Mouse (Mus musculus) B cell, adult 67 days (primary cell): ENCODE data around the gene Rbm45. TPM values are rescaled to one million over a fixed set of nuclear protein-coding genes. Genes with fewer than 3 reads are reported as not detected.

Experiments used
- total RNA-seq, 2 experiments: library from RNA; stranded (reverse); gene quantifications; 4 replicates each; pipeline ENCODE4 v1.2.4; 2023

The Rbm45 gene
- 10 to 100 TPM; 36.8 to 39.2 TPM for total RNA-seq

DNA sequence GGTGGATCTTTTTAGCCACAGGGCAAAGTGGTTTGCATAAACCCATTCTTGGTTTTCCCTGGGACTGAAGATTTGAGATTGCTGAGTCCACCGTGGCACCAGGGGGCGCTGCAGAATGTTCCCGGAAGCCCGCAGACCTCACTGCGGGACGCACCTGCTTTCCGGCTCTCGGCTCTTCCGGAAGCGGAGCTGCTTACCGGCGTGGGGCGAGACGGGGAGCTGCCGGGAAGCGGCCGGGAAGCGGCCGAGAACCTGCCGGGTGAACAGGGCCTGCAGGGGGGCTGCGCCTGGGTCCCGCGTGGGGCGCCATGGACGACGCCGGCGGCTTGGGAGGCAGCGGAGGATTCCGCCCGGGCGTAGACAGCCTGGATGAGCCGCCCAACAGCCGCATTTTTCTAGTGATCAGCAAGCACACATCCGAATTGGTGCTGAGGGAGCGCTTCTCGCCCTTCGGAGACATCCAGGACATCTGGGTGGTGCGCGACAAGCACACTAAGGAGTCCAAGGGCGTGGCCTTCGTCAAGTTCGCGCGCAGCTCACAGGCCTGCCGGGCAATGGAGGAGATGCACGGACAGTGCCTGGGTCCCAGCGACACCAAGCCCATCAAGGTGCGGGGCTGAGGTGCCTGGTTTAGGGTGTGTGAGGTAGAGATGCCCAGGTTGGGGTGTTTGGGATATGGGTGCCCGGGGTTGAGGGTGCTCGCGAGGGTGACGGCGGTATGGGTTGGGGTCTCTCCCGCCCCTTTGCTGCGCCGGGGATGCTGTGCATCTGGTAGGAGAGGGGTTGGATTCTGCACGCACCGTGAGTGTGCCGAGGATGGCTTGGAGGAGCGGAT is at the start of gene Rbm45:
TSS of gene Rbm45 (plus strand) at position 164 of the 835 bp plus-strand sequence.

DNA sequence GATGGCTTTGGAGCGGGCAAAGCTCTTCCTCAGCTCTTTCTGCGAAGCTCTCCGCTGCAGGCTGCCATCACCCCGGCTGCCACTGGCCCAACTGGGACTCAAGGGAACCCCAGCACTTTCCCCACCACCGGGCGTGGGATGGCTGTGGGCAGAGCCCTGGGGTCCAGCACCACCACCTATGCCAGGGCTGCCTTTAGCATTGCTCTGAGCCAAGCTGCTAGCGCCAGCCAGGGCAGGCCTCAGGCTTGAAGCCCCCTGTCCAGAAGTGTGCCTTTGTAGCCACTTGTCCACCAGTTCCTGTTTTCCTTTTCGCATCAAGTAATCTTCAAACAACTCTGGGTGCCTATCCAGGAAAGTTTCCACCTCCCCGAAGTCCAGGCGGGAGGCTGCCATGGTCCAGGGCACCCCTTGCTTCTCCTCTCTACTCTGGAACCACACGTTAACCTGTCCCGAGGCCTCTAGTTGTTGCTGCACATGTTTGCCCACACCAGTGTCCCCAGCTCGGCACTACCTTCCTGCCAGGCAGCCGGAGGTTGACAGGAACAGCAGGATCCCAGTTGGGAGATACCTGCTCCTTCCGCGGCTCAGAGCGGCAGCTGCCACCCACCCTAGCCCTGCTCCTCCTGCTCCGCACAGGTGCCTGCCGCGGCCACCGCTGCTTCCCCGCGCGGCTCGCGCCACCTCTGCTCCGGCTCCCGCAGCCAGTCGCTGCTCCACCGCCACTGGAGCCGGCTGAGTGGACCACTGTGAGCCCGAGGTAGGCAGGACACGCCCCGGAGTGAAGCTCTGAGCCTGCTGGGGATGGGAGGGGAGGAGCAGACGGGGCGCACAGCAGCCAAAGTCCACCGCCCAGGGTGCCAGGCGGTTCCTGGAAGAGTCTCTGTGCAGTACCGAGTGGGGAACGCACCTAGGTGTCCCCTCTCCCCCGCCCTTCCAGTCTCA is 31.3 kb upstream of the Rbm45 start, which contains the start of gene Pde11a:
TSS of gene Pde11a (minus strand) at position 560 of the 942 bp plus-strand sequence.

DNA sequence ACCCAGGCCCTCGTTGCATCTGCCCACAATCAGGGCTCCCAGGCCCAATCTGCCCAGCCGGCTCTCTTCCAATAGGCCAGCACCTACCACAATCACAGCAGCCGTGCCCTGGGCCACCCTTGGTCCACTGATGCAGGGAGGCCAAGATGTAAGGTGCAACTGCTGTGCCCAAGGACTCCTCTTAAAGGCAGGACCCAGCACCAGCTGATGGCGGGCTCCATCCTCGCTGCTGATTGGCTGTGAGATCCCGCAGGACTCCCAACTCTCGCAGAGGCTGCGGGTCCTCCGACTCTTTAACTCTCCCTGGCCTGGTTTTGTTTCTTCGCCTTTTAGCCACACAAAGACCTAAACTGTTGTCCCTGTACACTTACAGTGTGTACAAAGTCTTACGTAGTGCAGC is 9.6 kb upstream of the Rbm45 start, which contains the start of gene Cyct:
TSS of gene Cyct (minus strand) at position 225 of the 400 bp plus-strand sequence.

DNA sequence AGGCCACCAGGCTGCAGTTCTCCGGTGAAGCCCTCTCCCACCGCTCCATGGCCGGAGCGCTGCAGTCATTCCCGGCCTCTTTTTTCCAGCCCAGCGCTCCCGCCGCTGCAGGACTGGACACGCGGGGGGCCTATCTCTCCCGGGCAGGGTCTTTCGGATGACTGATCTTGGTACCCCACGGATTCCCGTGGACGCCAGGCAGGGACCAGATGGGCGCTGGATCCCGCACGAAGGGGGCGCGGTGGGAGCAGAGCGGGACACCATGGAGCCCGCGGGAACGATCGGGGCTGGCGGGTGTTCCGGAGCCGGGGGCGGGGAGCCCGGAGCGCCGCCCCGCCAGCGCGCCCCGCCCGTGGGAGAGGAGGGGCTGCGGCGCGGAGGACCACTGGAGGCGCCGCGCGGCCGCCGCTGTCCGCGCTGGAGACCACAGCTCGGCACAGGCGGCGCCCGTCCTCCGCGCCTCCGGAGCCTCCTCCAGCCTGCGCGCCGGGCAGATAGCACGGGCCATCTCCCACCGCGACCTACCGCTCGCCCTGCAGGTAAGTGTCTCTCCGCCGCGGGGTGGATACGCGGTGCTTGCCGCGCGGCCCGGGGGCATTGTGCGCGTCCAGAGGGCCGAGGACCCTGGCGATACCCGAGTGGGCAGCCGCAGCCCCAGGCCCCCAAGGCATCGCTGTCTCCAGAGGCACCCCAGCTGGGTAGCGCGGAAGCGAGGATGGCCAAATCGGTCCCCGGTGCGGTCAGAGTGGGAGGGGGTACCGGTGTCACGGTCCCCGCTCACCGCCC is 36.6 kb downstream of the Rbm45 start, which contains the start of gene Osbpl6:
TSS of gene Osbpl6 (plus strand) at position 358 of the 786 bp plus-strand sequence.

Other genes with a start within 250 kb of the Rbm45 start
- under 1 TPM in 1 of 2 experiments, not detected in 1; 0.39 TPM for gene Pde11a, start 31.2 kb upstream of the Rbm45 start, total RNA-seq
- gene Cyct, start 9.5 kb upstream of the Rbm45 start, total RNA-seq = not detected
- under 1 TPM in 1 of 2 experiments, not detected in 1; 0.33 TPM for gene Osbpl6, start 36.5 kb downstream of the Rbm45 start, total RNA-seq